Mouse (Mus musculus) embryonic facial prominence, embryonic 10.5 days (tissue): ENCODE results near the gene Gm20741. TPM values are rescaled to one million over a fixed set of nuclear protein-coding genes. Genes with fewer than 3 reads are reported as not detected.

Experiments used
- polyA plus RNA-seq: library from polyadenylated mRNA; unstranded; fragments of >200 nt; fragmentation: Nextera tagmentation; extraction: Ambion mirVana; gene quantifications from 2 replicates; pipeline ENCODE4 v1.2.1, GENCODE M21; 2016

The Gm20741 gene
- polyA plus RNA-seq, 1 experiment from 2014 or later: not detected

Other genes starting within 250 kb of the Gm20741 start
- gene Cldn8, start 249.0 kb downstream of the Gm20741 start, polyA plus RNA-seq: 4.2 TPM in 2 replicates
- gene Krtap24-1, start 199.9 kb downstream of the Gm20741 start, polyA plus RNA-seq: not detected in 2 replicates
- not detected in 2 replicates for gene 2310079G19Rik, start 184.6 kb downstream of the Gm20741 start, polyA plus RNA-seq
- not detected in 2 replicates for gene Krtap26-1, start 164.4 kb downstream of the Gm20741 start, polyA plus RNA-seq
- not detected in 2 replicates for gene Krtap27-1, start 140.5 kb downstream of the Gm20741 start, polyA plus RNA-seq
- not detected in 2 replicates for gene 2310061N02Rik, start 104.3 kb downstream of the Gm20741 start, polyA plus RNA-seq
- gene Krtap13-1, start 83.4 kb downstream of the Gm20741 start, polyA plus RNA-seq: not detected in 2 replicates
- gene Krtap13, start 60.6 kb downstream of the Gm20741 start, polyA plus RNA-seq: not detected in 2 replicates
- not detected in 2 replicates for gene 2310034C09Rik, start 53.4 kb downstream of the Gm20741 start, polyA plus RNA-seq
- gene 2310057N15Rik, start 38.0 kb downstream of the Gm20741 start, polyA plus RNA-seq: not detected in 2 replicates
- gene Gm5965, start 34.3 kb downstream of the Gm20741 start, polyA plus RNA-seq: not detected in 2 replicates
- not detected in 2 replicates for gene Krtap15, start 8.0 kb upstream of the Gm20741 start, polyA plus RNA-seq
- gene Krtap14, start 13.9 kb upstream of the Gm20741 start, polyA plus RNA-seq: not detected in 2 replicates
- not detected in 2 replicates for gene Krtap19-1, start 57.2 kb upstream of the Gm20741 start, polyA plus RNA-seq
- gene Krtap19-2, start 62.0 kb upstream of the Gm20741 start, polyA plus RNA-seq: not detected in 2 replicates
- not detected in 2 replicates for gene Krtap19-3, start 65.8 kb upstream of the Gm20741 start, polyA plus RNA-seq
- gene Krtap19-4, start 72.9 kb upstream of the Gm20741 start, polyA plus RNA-seq: not detected in 2 replicates
- gene Krtap19-5, start 84.2 kb upstream of the Gm20741 start, polyA plus RNA-seq: not detected in 2 replicates
- gene Krtap19-9b, start 120.0 kb upstream of the Gm20741 start, polyA plus RNA-seq: not detected in 2 replicates
- not detected in 2 replicates for gene Krtap16-3, start 150.7 kb upstream of the Gm20741 start, polyA plus RNA-seq
- not detected in 2 replicates for gene Krtap22-2, start 198.5 kb upstream of the Gm20741 start, polyA plus RNA-seq
- not detected in 2 replicates for gene Gm10229, start 203.1 kb upstream of the Gm20741 start, polyA plus RNA-seq
- not detected in 2 replicates for gene Krtap6-1, start 219.5 kb upstream of the Gm20741 start, polyA plus RNA-seq
- gene Gm10228, start 229.3 kb upstream of the Gm20741 start, polyA plus RNA-seq: not detected in 2 replicates
- not detected in 2 replicates for gene Krtap6-5, start 235.7 kb upstream of the Gm20741 start, polyA plus RNA-seq